Mouse (Mus musculus) kidney, postnatal 14 days (tissue): ENCODE results near the gene Serpine2.
A peak's percentile ranks its signal among the peaks of the same experiment; 100 is the strongest.

ENCODE experiments used
- DNase-seq: peaks from one replicate; pipeline ENCODE4 v3.0.0; 2022; ENCODE audit warnings: mixed read lengths

Gene Serpine2

GRCm38 (mm10) chr1:79861130-79861942 is at the start of gene Serpine2:
Serpine2 (minus strand) TSS chr1:79861180.
- peak; percentile 34 for DNase-seq

DNA sequence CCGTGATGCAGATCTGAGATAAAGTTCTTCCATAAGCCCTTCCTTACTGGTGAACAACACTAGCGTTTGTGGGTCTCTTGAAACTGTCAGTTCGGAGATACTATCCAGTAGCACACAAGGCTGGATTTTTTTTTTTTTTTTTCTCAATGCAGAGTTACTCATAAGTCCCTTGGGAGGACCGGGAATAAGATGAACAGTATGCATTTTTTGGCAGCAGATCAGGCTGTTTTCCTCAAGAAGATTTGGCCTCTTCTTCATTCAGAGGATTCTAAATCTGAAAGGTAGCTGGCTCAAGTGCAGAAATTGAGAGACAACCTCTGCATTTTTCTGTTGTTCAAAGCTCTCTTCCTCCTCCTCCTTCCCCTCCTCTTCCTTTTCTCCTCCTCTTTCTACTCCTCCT is 46.8 kb upstream of the Serpine2 start:
- no peak for DNase-seq

DNA sequence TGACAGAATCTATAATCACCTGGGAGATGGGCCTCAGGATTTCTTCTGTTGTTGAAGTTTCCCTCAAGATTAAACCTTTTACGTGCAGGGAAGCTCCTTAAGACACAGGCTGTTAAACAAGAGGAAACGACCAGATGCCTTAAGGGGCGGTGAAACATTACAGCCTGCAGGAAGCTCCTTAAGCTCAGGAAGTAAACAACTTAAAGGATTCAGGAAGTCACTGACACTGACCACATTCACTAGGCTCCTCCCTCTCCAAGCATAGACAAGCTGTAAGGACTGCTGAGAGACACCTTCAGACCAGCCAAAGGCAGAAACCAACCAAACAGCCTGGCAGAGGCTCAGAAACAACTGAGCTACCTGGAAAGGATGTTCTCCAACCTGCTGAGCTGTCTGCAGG is 44.3 kb upstream of the Serpine2 start:
- DNase-seq = no peak

- DNase-seq = no peak
Observed at GRCm38 (mm10) chr1:79902901-79903300, 41.9 kb upstream of the Serpine2 start.

- no peak for DNase-seq
Observed at GRCm38 (mm10) chr1:79882648-79883047, 21.7 kb upstream of the Serpine2 start.

DNA sequence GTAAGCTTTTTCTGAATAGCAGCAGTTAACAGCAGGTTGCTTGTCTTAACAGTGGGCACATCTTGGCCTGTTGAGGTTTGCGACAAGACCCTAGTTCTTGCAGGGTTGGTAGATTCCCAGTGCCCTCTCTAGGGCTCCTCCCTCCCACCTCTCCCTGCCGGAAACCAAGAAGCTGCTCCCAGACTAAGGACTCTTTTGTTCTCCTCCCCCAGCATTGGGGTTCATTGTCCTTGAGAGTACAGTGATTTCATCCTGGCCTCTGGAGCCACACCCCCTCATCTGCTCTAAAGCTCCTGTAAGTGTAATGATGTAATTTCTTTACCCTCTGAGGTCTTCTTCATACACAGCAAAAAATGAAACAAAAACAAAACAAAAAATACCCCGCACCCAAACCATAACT is 13.8 kb upstream of the Serpine2 start:
- DNase-seq = no peak

- no peak for DNase-seq
Observed at GRCm38 (mm10) chr1:79860411-79861039, 455 bp downstream of the Serpine2 start.

DNA sequence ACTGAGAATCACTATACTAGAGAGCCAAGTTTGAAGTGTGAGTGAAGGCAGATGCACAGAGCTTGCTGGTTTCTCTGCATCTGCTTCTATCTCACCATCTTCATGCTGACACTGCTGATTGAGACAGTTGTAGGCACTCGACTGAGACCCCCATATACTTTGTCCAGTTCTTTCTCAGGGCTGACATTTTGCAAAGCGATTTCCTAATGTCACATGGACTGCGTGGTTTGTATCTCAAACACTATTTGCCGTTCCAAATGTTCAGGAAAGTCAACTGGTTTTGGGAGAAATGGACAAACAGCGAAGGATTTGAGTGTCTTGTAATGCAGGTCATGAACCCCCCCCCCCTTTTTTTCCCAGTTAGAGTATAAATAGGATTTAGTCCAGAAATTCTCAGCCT is 1.0 kb downstream of the Serpine2 start:
- DNase-seq = no peak

- DNase-seq = no peak
Observed at GRCm38 (mm10) chr1:79859026-79859425, 2.0 kb downstream of the Serpine2 start.

- DNase-seq = peak; percentile 36
Observed at GRCm38 (mm10) chr1:79858389-79858994, 2.5 kb downstream of the Serpine2 start.

DNA sequence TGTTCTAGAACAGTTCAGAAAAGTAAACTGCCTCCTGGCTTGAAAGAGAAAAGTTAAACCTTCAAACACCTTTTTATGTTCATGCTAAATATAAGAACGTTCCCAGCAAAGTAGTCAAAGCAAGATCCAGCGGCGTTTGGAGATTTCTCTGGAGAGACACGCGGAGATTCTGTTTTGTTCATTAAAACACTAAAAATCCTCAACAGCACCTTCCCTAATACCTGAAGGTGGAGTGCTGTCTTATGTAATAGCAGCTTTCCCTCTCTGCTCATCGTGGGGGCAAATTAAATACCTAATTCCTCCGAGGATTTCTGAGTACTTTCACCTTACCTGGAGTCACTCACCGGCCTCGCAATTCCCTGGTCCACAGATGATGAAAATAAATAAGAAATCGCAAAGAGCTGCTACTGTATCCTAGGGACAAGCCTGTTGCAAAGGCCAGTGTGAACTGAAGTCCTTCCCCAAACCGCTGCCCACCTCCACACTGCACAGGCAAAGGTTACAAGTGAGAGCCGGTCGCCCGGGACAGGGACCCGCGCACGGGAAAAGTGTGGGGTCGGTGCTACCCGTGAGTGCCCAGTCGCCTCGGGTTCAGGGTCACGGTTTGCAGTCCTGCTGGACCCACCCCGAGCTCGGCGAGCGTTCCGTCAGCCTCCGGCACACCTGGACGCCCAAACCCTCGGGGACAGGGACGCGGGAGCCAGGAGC is 3.1 kb downstream of the Serpine2 start:
- DNase-seq = peak; percentile 26

- no peak for DNase-seq
Observed at GRCm38 (mm10) chr1:79856756-79857155, 4.2 kb downstream of the Serpine2 start.

DNA sequence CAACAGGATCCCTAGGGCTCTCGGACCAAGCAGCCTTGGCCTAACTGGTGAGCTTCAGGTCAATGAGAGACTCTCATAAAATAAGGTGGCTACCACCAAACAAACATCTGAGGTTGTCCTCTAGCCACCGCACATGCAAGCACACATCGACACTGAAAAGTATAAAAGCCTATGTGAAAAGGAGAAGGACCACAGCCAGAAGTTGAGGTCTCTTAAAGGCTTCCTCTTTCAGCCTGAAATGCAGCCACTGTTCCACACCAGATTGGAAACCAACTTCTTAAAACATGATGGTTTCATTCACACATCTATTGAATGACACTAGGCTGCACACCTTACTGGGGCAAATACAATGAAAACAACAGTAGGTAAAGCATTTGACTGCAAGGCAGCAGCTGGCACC is 7.5 kb downstream of the Serpine2 start:
- DNase-seq = no peak

DNA sequence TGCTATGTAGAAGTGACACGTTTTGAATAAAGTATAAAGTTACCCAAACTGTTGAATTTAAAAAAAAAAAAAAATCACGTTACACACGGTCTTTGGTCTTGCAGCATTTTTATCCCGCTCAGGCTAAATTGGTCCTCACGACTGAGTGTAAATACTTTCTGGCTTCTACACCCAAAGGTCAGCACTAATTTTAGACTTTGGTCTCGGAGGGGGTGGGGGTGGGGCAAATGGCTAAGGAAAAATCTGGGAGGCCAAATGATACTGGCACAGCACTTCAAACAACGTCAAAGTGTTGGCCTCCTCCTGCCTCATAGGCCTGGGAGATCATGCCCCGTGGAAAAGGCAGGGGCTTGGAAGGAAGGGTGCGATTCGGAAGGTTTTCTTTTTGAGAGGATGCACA is 10.6 kb downstream of the Serpine2 start:
- no peak for DNase-seq

DNA sequence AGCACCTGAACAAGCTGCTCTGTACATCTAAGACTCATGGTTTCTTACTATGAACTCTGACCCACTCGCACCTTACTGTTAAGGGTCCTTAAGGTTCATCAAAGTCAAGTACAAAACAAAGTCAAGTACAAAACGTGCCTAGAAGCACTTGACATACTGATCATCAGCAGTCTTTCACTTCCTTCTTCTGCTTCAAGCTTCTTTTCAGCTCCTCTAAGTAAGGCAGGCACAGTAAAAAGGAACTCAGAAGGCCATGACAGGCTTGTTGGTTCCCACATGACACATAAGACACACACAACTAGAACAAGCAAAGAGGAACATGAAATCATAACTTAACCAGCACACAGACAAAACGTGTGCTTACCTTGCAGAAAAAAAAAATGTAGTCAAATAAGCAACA is 12.3 kb downstream of the Serpine2 start:
- no peak for DNase-seq

DNA sequence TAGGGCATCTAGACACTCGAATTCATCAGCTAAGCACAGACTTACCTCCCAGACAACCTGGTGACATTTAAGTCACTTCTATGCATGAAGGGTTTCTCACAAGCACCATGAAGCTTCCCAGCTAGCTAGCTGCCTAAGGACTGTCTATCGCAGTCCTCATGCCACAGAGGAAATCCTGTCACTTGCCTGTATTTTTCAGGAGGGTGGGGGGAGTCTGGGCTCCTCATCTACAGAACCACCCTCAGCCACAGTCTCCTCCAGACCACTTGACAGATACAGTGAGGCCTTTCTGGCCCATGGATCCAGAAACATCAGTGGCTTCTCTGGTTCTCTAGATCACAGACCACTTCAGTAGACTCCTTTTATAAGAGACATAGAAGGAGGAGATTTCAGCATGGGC is 14.1 kb downstream of the Serpine2 start:
- DNase-seq = no peak

DNA sequence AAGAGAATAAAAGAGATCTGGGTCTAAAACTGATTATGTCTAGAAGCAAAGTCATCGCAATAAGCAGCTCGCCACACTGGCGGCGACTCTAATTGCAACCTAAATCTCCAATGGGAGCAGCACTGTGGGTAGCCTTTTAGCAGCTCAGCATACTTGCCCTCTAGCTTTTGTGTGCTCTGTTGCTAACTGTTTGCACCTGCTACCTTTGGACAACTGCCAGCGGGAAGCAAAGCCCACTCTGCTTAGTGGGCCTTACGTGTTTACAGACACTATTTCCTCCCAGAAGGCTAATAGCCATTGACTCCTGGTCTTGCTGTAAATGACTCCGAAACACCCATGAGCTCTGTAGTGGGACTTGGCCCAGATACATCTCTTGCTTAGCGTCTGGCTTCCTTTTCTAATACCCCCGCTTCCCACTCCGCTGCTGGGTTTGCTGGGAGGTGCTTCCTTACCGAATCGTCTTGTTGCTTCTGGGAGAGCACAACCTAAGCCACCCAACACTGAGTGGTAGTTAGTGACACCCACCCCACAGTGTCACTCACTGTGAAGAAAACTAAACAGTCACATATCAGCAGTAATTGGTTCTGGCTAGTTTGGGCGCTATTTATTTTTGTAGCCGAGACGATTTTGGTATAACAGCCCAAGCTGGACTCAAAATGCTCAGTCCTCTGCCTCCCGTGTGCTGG is 28.1 kb downstream of the Serpine2 start:
- no peak for DNase-seq

GRCm38 (mm10) chr1:79823951-79824633 is 36.9 kb downstream of the Serpine2 start:
- peak; percentile 12 for DNase-seq

- DNase-seq = peak; percentile 61
Observed at GRCm38 (mm10) chr1:79822806-79823525, 38.0 kb downstream of the Serpine2 start.

DNA sequence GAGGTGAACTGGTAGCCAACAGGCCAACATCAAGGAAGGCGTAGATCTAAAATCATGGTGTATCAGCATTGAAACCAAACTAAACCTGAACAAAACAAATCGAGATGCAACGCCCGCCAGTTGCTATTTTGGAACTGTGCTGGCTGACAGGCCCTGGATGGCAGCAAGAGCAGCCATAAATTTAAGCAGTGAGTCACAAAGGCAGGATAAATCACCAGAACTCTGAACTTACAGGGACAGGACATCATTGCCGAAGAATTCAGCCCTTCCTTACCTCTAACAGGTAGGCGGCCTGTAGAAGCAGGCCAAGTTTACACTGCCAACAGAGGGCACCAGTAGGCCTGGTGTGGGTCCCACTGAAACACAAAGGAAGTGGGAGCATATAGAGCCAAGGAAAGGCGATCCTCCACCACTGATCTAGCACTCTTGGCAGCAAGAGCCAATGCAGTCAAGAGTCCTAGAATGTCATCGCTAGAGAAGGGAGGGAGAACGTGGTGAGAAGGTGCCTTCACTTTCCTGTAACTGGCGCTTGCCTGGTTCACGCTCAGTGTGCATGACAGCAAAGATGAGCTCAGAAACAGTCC is 41.6 kb downstream of the Serpine2 start:
- no peak for DNase-seq

DNA sequence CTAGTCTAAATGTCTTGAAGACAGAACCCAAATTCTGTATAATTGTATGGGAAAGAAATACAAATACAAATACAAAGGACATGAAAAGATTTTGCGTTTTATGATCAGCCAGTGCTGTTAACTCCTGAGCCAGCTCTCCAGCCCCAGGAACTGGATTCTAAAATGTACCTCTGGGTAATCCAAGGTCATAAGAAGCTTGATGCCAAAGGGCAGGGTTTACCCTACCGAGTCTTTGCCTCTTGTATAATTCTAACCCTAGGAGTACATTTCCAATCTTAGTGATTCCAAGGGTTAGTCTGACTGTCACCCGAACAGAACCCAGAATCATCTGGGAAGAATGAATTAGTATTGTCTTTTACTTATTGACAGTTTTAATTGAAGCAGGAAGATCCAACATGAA is 45.5 kb downstream of the Serpine2 start:
- no peak for DNase-seq
